Mouse (Mus musculus) heart, postnatal 0 days (tissue): ENCODE data around the gene Strip1. TPM values are rescaled to one million over a fixed set of nuclear protein-coding genes. Genes with fewer than 3 reads are reported as not detected.

Experiments
- ATAC-seq: fragments of 200-750 bp; cut with Nextera tagmentation; 2 replicates; pipeline ENCODE4 v1.8.0; 2017; ENCODE audit warnings: low read depth, moderate number of reproducible peaks, moderate library complexity; ENCODE audit not compliant: insufficient read depth
- DNase-seq: peaks from one replicate; pipeline ENCODE4 v3.0.0-alpha.2; 2016; ENCODE audit warnings: low spot score
- H3K27ac ChIP-seq: fragments of 300-500 bp; sonication (generic); 2 replicates; pipeline ENCODE4 v1.5.1; 2014; ENCODE audit warnings: low read depth, mild to moderate bottlenecking
- H3K27me3 ChIP-seq: fragments of 300-500 bp; sonication (generic); 2 replicates; pipeline ENCODE4 v1.6.1; 2014; ENCODE audit warnings: low read length, mixed read lengths; ENCODE audit not compliant: control insufficient read depth, insufficient read depth
- H3K36me3 ChIP-seq: fragments of 300-500 bp; sonication (generic); replicated peaks from 2 replicates; pipeline ENCODE4 v1.6.1; 2014; ENCODE audit warnings: low read length, mixed read lengths; ENCODE audit not compliant: control insufficient read depth, insufficient read depth
- H3K4me1 ChIP-seq: fragments of 300-500 bp; sonication (generic); 2 replicates; pipeline ENCODE4 v1.6.1; 2014; ENCODE audit warnings: antibody characterized with exemption; ENCODE audit not compliant: control insufficient read depth, insufficient read depth
- H3K4me2 ChIP-seq: fragments of 300-500 bp; sonication (generic); 2 replicates; pipeline ENCODE4 v1.6.1; 2014; ENCODE audit warnings: low read depth, mild to moderate bottlenecking, low read length, moderate library complexity
- H3K4me3 ChIP-seq: fragments of 300-500 bp; sonication (generic); 2 replicates; pipeline ENCODE4 v1.5.1; 2014; ENCODE audit warnings: low read depth, low read length
- H3K9ac ChIP-seq: fragments of 300-500 bp; sonication (generic); replicated peaks from 2 replicates; pipeline ENCODE4 v1.6.1; 2014; ENCODE audit warnings: low read depth, low read length, mixed read lengths
- H3K9me3 ChIP-seq: fragments of 300-500 bp; sonication (generic); replicated peaks from 2 replicates; pipeline ENCODE4 v1.6.1; 2016; ENCODE audit warnings: low read length; ENCODE audit not compliant: control insufficient read depth
- CTCF ChIP-seq: IDR thresholded peaks from 2 replicates; pipeline ENCODE4 v1.5.1; 2016; ENCODE audit warnings: antibody characterized with exemption, control low read depth, low read depth
- EP300 ChIP-seq: IDR thresholded peaks from 2 replicates; pipeline ENCODE4 v1.6.1; 2016; ENCODE audit warnings: antibody characterized with exemption, low read depth
- WGBS: fragments of 180-500 bp; shearing (Covaris S2); extraction: QIAGEN DNeasy Blood & Tissue Kit; methylation state at CpG from one replicate; pipeline ENCODE4 v1.1.7; 2014; 5-methylcytosine and 5-hydroxymethylcytosine counted together
- polyA plus RNA-seq: library from polyadenylated mRNA; unstranded; fragments of >200 nt; fragmentation: Nextera tagmentation; extraction: Ambion mirVana; gene quantifications from 2 replicates; pipeline ENCODE4 v1.2.1, GENCODE M21; 2015
- total RNA-seq: library from RNA; depleted of rRNA; stranded (reverse); fragments of >200 nt; gene quantifications from 2 replicates; pipeline ENCODE4 v1.2.3, GENCODE M21; 2014; ENCODE audit warnings: low replicate concordance

Gene Strip1
- total and polyA plus RNA-seq, 2 experiments from 2014 or later, result 24.0 to 49.2 TPM

GRCm38 (mm10) chr3:107628551-107628950 lies 2.9 kb downstream of the Strip1 start:
- Histone ChIP-seq H3K4me1 (0 out of 2 replicates have a peak, but pooled peaks cover 10% of the 10 kb centered on the region), H3K9ac (no peak overlapping the region), H3K27me3 (no peaks in the 10 kb centered on the region), H3K4me3 (no peak overlapping the region), H3K4me2 (no peak overlapping the region), H3K36me3 (peaks cover 51% of the 10 kb centered on the region), H3K9me3 (no peaks in the 10 kb centered on the region), H3K27ac (no peak overlapping the region)
- DNase-seq (no peak), ATAC-seq (no peak)
- TF ChIP-seq CTCF, result no peak
- no peak for TF ChIP-seq EP300
- WGBS, result 95% methylated on average over 2 of the region's 2 CpGs

- no peak overlapping the region for H3K4me3 ChIP-seq
- peaks cover 60% of the 10 kb centered on the region for H3K36me3 ChIP-seq
- DNase-seq (no peak), ATAC-seq (no peak)
- H3K4me1 ChIP-seq, result 0 out of 2 replicates have a peak, but pooled peaks cover 10% of the 10 kb centered on the region
- 92% methylated on average over 7 of the region's 7 CpGs for WGBS
- no peak overlapping the region for H3K4me2 ChIP-seq
- no peak overlapping the region for H3K9ac ChIP-seq
- TF ChIP-seq EP300 (no peak), CTCF (no peak)
- no peaks in the 10 kb centered on the region for H3K27me3 ChIP-seq
- no peaks in the 10 kb centered on the region for H3K9me3 ChIP-seq
- no peak overlapping the region for H3K27ac ChIP-seq
Measured at GRCm38 (mm10) chr3:107627641-107628040, 3.9 kb downstream of the Strip1 start.

- 0 out of 2 replicates have a peak, but pooled peaks cover 10% of the 10 kb centered on the region for H3K4me1 ChIP-seq
- H3K27ac ChIP-seq, result no peak overlapping the region
- peaks cover 69% of the 10 kb centered on the region for H3K36me3 ChIP-seq
- no peak overlapping the region for H3K9ac ChIP-seq
- H3K9me3 ChIP-seq, result no peaks in the 10 kb centered on the region
- no peak for DNase-seq
- H3K4me2 ChIP-seq, result no peak overlapping the region
- no peaks in the 10 kb centered on the region for H3K27me3 ChIP-seq
- TF ChIP-seq CTCF, result no peak
- TF ChIP-seq EP300, result no peak
- no peak overlapping the region for H3K4me3 ChIP-seq
- ATAC-seq, result no peak
- WGBS, result 93% methylated on average over 8 of the region's 8 CpGs
Measured at GRCm38 (mm10) chr3:107626751-107627150, 4.7 kb downstream of the Strip1 start.

GRCm38 (mm10) chr3:107625536-107625935 lies 6.0 kb downstream of the Strip1 start:
- H3K4me3 ChIP-seq, result no peak overlapping the region
- WGBS, result 93% methylated on average over 8 of the region's 8 CpGs
- DNase-seq (no peak), ATAC-seq (no peak)
- H3K27ac ChIP-seq, result no peak overlapping the region
- 0 out of 2 replicates have a peak, but pooled peaks cover 7% of the 10 kb centered on the region for H3K4me1 ChIP-seq
- no peak overlapping the region for H3K9ac ChIP-seq
- TF ChIP-seq CTCF (no peak), EP300 (no peak)
- H3K4me2 ChIP-seq, result no peak overlapping the region
- H3K9me3 ChIP-seq, result no peaks in the 10 kb centered on the region
- peaks cover 81% of the 10 kb centered on the region for H3K36me3 ChIP-seq
- H3K27me3 ChIP-seq, result no peaks in the 10 kb centered on the region

- DNase-seq, result no peak
- Histone ChIP-seq H3K9me3 (no peaks in the 10 kb centered on the region), H3K4me2 (no peak overlapping the region), H3K27me3 (no peaks in the 10 kb centered on the region), H3K4me1 (no peaks in the 10 kb centered on the region), H3K9ac (no peak overlapping the region), H3K4me3 (no peak overlapping the region), H3K36me3 (peaks cover 89% of the 10 kb centered on the region), H3K27ac (no peak overlapping the region)
- WGBS, result 91% methylated on average over 8 of the region's 8 CpGs
- no peak for ATAC-seq
- TF ChIP-seq CTCF, result no peak
- no peak for TF ChIP-seq EP300
Measured at GRCm38 (mm10) chr3:107624424-107624823, 7.1 kb downstream of the Strip1 start.

GRCm38 (mm10) chr3:107622537-107622936 lies 9.0 kb downstream of the Strip1 start:
- H3K4me3 ChIP-seq, result no peak overlapping the region
- no peak overlapping the region for H3K9ac ChIP-seq
- H3K9me3 ChIP-seq, result no peaks in the 10 kb centered on the region
- H3K4me2 ChIP-seq, result no peak overlapping the region
- ATAC-seq (no peak), DNase-seq (no peak)
- peaks cover 97% of the 10 kb centered on the region for H3K36me3 ChIP-seq
- TF ChIP-seq EP300, result no peak
- no peak for TF ChIP-seq CTCF
- H3K27me3 ChIP-seq, result no peaks in the 10 kb centered on the region
- no peaks in the 10 kb centered on the region for H3K4me1 ChIP-seq
- WGBS, result 88% methylated on average over 7 of the region's 7 CpGs
- no peak overlapping the region for H3K27ac ChIP-seq
